Mouse (Mus musculus): Measurements from ENCODE around the gene Alg3. TPM values are rescaled to one million over a fixed set of nuclear protein-coding genes. Genes with fewer than 3 reads are reported as not detected.
A peak's percentile ranks its signal among the peaks of the same experiment; 100 is the strongest.

The Alg3 gene
- polyA plus RNA-seq, 1 experiment, result 35.4 TPM

DNA sequence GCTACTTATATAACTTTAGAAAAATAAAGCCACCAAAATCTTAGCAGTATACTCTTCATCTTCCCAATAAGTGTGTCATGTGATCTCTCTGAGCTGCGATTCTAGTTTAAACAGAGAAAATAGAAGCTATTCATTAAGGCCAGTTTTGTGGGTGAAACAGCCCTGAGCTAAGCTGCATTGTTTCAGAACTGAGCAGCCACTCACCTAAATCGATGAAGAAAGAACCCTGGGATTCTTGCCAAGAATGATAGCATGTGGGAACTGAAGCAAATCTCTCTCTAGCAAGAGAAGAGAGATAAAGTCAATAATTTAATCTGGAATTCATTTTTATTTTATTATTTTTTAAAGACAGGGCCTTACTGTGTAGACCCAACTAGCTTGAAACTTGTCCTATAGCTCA is 11.7 kb upstream of the Alg3 start:
- Histone ChIP-seq H3K27me3 (ENCODE audit: control insufficient read depth, insufficient read depth, insufficient read length) (no peaks in the 10 kb centered on the region), H3ac (ENCODE audit: control insufficient read depth, insufficient read length, low read depth) (no peak overlapping the region), H3K36me3 (ENCODE audit: control insufficient read depth, insufficient read depth) (peaks cover 5% of the 10 kb centered on the region), H3K4me3 (ENCODE audit: insufficient read depth, poor library complexity, severe bottlenecking) (no peak overlapping the region), H3K79me2 (ENCODE audit: control insufficient read depth, insufficient read depth) (no peaks in the 10 kb centered on the region), H3K79me3 (ENCODE audit: low read depth) (no peaks in the 10 kb centered on the region)
- TF ChIP-seq CEBPB (IDR thresholded peaks at IDR 0.05; ENCODE audit: low read depth) (no peak), MYOG (IDR thresholded peaks at IDR 0.05; ENCODE audit: control insufficient read depth, extremely low read depth, insufficient read length) (no peak), CTCF (IDR thresholded peaks at IDR 0.05; ENCODE audit: control insufficient read depth, insufficient read depth, insufficient read length) (no peak), USF1 (IDR thresholded peaks at IDR 0.05; ENCODE audit: low read depth) (no peak), FOSL1 (IDR thresholded peaks at IDR 0.05; ENCODE audit: insufficient read depth, low read length, poor library complexity, severe bottlenecking) (no peak), MAX (IDR thresholded peaks at IDR 0.05) (no peak)

DNA sequence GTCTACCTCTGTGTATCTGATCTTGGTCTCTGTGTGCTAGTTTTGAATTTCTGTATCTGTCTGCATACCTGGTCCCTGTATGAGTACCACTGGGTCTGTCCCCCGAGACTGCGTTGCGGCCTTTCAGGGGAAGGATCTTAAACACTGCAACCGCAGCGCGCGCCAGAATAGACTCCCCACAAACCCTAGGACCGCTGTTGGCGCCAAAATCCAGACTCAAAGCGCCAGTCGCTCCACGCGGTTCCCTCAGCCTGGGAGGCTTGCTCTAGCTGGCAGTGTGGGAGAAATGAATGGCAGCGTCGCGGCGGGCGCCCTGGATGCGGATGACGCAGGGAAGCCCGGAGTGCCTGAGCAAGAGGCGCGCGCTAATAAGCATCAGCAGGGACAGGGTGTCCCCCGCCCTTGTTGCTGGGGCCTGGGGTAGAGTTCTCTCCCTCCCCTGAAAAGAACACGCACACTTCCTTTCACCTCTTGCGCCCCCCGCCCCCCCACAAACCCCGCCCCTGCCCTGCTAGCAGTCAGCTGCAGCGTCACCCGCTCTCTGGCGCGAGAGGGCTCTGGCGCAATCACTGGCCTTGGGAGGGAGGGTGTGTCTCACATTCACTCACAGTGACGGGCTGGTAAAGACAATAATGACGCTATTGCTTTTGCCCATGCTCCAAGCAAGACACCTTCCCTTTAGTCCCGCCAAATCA is 10.6 kb upstream of the Alg3 start:
- Histone ChIP-seq H3K79me2 (ENCODE audit: control insufficient read depth, insufficient read depth) (no peaks in the 10 kb centered on the region), H3K27me3 (ENCODE audit: control insufficient read depth, insufficient read depth, insufficient read length) (no peaks in the 10 kb centered on the region), H3K4me3 (ENCODE audit: insufficient read depth, poor library complexity, severe bottlenecking) (peak overlapping the region; percentile 50), H3K36me3 (ENCODE audit: control insufficient read depth, insufficient read depth) (peaks cover 9% of the 10 kb centered on the region), H3ac (ENCODE audit: control insufficient read depth, insufficient read length, low read depth) (peak overlapping the region; percentile 84), H3K79me3 (ENCODE audit: low read depth) (no peaks in the 10 kb centered on the region)
- TF ChIP-seq MYOG (IDR thresholded peaks at IDR 0.05; ENCODE audit: control insufficient read depth, extremely low read depth, insufficient read length) (no peak), CEBPB (IDR thresholded peaks at IDR 0.05; ENCODE audit: low read depth) (peak; percentile 91), FOSL1 (IDR thresholded peaks at IDR 0.05; ENCODE audit: insufficient read depth, low read length, poor library complexity, severe bottlenecking) (no peak), MYOD1 (IDR thresholded peaks at IDR 0.05; ENCODE audit: control insufficient read depth, insufficient read length, low read depth) (no peak), CTCF (IDR thresholded peaks at IDR 0.05; ENCODE audit: control insufficient read depth, insufficient read depth, insufficient read length) (no peak), USF1 (IDR thresholded peaks at IDR 0.05; ENCODE audit: low read depth) (no peak), MAX (IDR thresholded peaks at IDR 0.05) (no peak)

- TF ChIP-seq USF1 (IDR thresholded peaks at IDR 0.05; ENCODE audit: low read depth) (no peak), CEBPB (IDR thresholded peaks at IDR 0.05; ENCODE audit: low read depth) (no peak), MYOD1 (IDR thresholded peaks at IDR 0.05; ENCODE audit: control insufficient read depth, insufficient read length, low read depth) (no peak), MAX (IDR thresholded peaks at IDR 0.05) (no peak), FOSL1 (IDR thresholded peaks at IDR 0.05; ENCODE audit: insufficient read depth, low read length, poor library complexity, severe bottlenecking) (no peak), MYOG (IDR thresholded peaks at IDR 0.05; ENCODE audit: control insufficient read depth, extremely low read depth, insufficient read length) (no peak), CTCF (IDR thresholded peaks at IDR 0.05; ENCODE audit: control insufficient read depth, insufficient read depth, insufficient read length) (no peak)
These were observed 9.9 kb upstream of the Alg3 start, which contains the start of gene Camk2n2 for GRCm38 (mm10) chr16:20621191-20621990. Camk2n2 (minus strand) TSS chr16:20621287.

GRCm38 (mm10) chr16:20620751-20621190 is 9.2 kb upstream of the Alg3 start:
- Histone ChIP-seq H3ac (ENCODE audit: control insufficient read depth, insufficient read length, low read depth) (peak overlapping the region; percentile 58), H3K4me3 (ENCODE audit: insufficient read depth, poor library complexity, severe bottlenecking) (peak overlapping the region; percentile 50), H3K79me2 (ENCODE audit: control insufficient read depth, insufficient read depth) (no peaks in the 10 kb centered on the region), H3K27me3 (ENCODE audit: control insufficient read depth, insufficient read depth, insufficient read length) (no peaks in the 10 kb centered on the region), H3K79me3 (ENCODE audit: low read depth) (no peaks in the 10 kb centered on the region), H3K36me3 (ENCODE audit: control insufficient read depth, insufficient read depth) (peaks cover 9% of the 10 kb centered on the region)
- no peak for TF ChIP-seq FOSL1 (IDR thresholded peaks at IDR 0.05; ENCODE audit: insufficient read depth, low read length, poor library complexity, severe bottlenecking)
- no peak for TF ChIP-seq MYOD1 (IDR thresholded peaks at IDR 0.05; ENCODE audit: control insufficient read depth, insufficient read length, low read depth)
- TF ChIP-seq USF1 (IDR thresholded peaks at IDR 0.05; ENCODE audit: low read depth), result no peak
- no peak for TF ChIP-seq CTCF (IDR thresholded peaks at IDR 0.05; ENCODE audit: control insufficient read depth, insufficient read depth, insufficient read length)
- no peak for TF ChIP-seq MYOG (IDR thresholded peaks at IDR 0.05; ENCODE audit: control insufficient read depth, extremely low read depth, insufficient read length)
- no peak for TF ChIP-seq MAX (IDR thresholded peaks at IDR 0.05)
- no peak for TF ChIP-seq CEBPB (IDR thresholded peaks at IDR 0.05; ENCODE audit: low read depth)

More at GRCm38 (mm10) chr16:20621191-20621990, 9.9 kb upstream of the Alg3 start, which contains the start of gene Camk2n2:
- Histone ChIP-seq H3K79me3 (ENCODE audit: low read depth) (no peaks in the 10 kb centered on the region), H3ac (ENCODE audit: control insufficient read depth, insufficient read length, low read depth) (peak within 1 kb of the TSS; percentile 84), H3K27me3 (ENCODE audit: control insufficient read depth, insufficient read depth, insufficient read length) (no peaks in the 10 kb centered on the region), H3K79me2 (ENCODE audit: control insufficient read depth, insufficient read depth) (no peaks in the 10 kb centered on the region), H3K4me3 (ENCODE audit: insufficient read depth, poor library complexity, severe bottlenecking) (peak within 1 kb of the TSS; percentile 50), H3K36me3 (ENCODE audit: control insufficient read depth, insufficient read depth) (peaks cover 9% of the 10 kb centered on the region)

DNA sequence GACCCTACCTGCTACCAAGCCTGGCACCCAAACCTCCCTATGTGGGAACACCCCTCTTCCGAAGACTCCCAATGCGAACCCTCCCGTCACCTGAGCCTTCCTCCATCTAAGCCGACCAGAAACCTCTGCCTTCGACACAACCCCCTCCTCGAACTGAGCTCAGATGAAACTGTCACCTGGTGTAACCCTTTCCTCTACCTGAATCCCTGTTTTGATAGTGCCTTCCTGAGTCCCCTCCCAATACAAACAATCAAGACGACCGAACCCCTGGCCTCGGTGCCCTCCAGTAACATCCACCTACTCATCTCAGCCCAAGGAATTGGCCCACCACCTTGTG is 8.8 kb upstream of the Alg3 start:
- Histone ChIP-seq H3K79me2 (ENCODE audit: control insufficient read depth, insufficient read depth) (no peaks in the 10 kb centered on the region), H3K79me3 (ENCODE audit: low read depth) (no peaks in the 10 kb centered on the region), H3K27me3 (ENCODE audit: control insufficient read depth, insufficient read depth, insufficient read length) (no peaks in the 10 kb centered on the region), H3K4me3 (ENCODE audit: insufficient read depth, poor library complexity, severe bottlenecking) (peak overlapping the region; percentile 50), H3K36me3 (ENCODE audit: control insufficient read depth, insufficient read depth) (peaks cover 9% of the 10 kb centered on the region), H3ac (ENCODE audit: control insufficient read depth, insufficient read length, low read depth) (no peak overlapping the region)
- no peak for TF ChIP-seq MYOD1 (IDR thresholded peaks at IDR 0.05; ENCODE audit: control insufficient read depth, insufficient read length, low read depth)
- no peak for TF ChIP-seq MAX (IDR thresholded peaks at IDR 0.05)
- no peak for TF ChIP-seq CEBPB (IDR thresholded peaks at IDR 0.05; ENCODE audit: low read depth)

Measured in C2C12 (cell line).